Mouse (Mus musculus): ENCODE data around the gene E130308A19Rik. TPM values are rescaled to one million over a fixed set of nuclear protein-coding genes. Genes with fewer than 3 reads are reported as not detected.
A peak's percentile ranks its signal among the peaks of the same experiment; 100 is the strongest.
"Not testable (repeated sequence)": the region's sequence is repeated elsewhere in the genome, so short reads cannot be mapped to it uniquely, and the experiment has no call there.

E130308A19Rik gene
- polyA plus RNA-seq, 1 experiment: 3.9 TPM

GRCm38 (mm10) chr4:59787126-59787525 is 161.1 kb downstream of the E130308A19Rik start:
- Histone ChIP-seq H3K4me1 (ENCODE audit: control insufficient read depth, insufficient read depth, low read length) (peaks cover 8% of the 10 kb centered on the region), H3K4me3 (ENCODE audit: insufficient read depth, low read length) (no peak overlapping the region), H3K27ac (ENCODE audit: insufficient read depth, low read depth, low read length) (no peak overlapping the region)
- no peak for TF ChIP-seq POLR2A (IDR thresholded peaks at IDR 0.05; ENCODE audit: borderline replicate concordance, low read depth, low read length)
- TF ChIP-seq CTCF (IDR thresholded peaks at IDR 0.05; ENCODE audit: low read depth, low read length): no peak

GRCm38 (mm10) chr4:59789015-59789414 is 163.0 kb downstream of the E130308A19Rik start:
- Histone ChIP-seq H3K4me1 (ENCODE audit: control insufficient read depth, insufficient read depth, low read length) (peaks cover 8% of the 10 kb centered on the region), H3K27ac (ENCODE audit: insufficient read depth, low read depth, low read length) (no peak overlapping the region), H3K4me3 (ENCODE audit: insufficient read depth, low read length) (no peak overlapping the region)
- no peak for TF ChIP-seq CTCF (IDR thresholded peaks at IDR 0.05; ENCODE audit: low read depth, low read length)
- no peak for TF ChIP-seq POLR2A (IDR thresholded peaks at IDR 0.05; ENCODE audit: borderline replicate concordance, low read depth, low read length)

GRCm38 (mm10) chr4:59793626-59794025 is 167.6 kb downstream of the E130308A19Rik start:
- not testable (repeated sequence) for H3K27ac ChIP-seq (ENCODE audit: insufficient read depth, low read depth, low read length); H3K4me3 ChIP-seq (ENCODE audit: insufficient read depth, low read length); H3K4me1 ChIP-seq (ENCODE audit: control insufficient read depth, insufficient read depth, low read length)

- TF ChIP-seq POLR2A (IDR thresholded peaks at IDR 0.05; ENCODE audit: borderline replicate concordance, low read depth, low read length): no peak
- TF ChIP-seq CTCF (IDR thresholded peaks at IDR 0.05; ENCODE audit: low read depth, low read length): no peak
- no peak overlapping the region for H3K4me3 ChIP-seq (ENCODE audit: insufficient read depth, low read length)
- H3K27ac ChIP-seq (ENCODE audit: insufficient read depth, low read depth, low read length): no peak overlapping the region
- H3K4me1 ChIP-seq (ENCODE audit: control insufficient read depth, insufficient read depth, low read length): peaks cover 2% of the 10 kb centered on the region; the same call in 1 of the 2 replicates
Observed at GRCm38 (mm10) chr4:59794116-59794515, 168.1 kb downstream of the E130308A19Rik start.

- Histone ChIP-seq H3K27ac (ENCODE audit: insufficient read depth, low read depth, low read length) (no peak overlapping the region), H3K4me3 (ENCODE audit: insufficient read depth, low read length) (no peak overlapping the region), H3K4me1 (ENCODE audit: control insufficient read depth, insufficient read depth, low read length) (peaks cover 16% of the 10 kb centered on the region)
- TF ChIP-seq CTCF (IDR thresholded peaks at IDR 0.05; ENCODE audit: low read depth, low read length) (no peak), POLR2A (IDR thresholded peaks at IDR 0.05; ENCODE audit: borderline replicate concordance, low read depth, low read length) (no peak)
Observed at GRCm38 (mm10) chr4:59795788-59796455, 169.9 kb downstream of the E130308A19Rik start.

- H3K4me1 ChIP-seq (ENCODE audit: control insufficient read depth, insufficient read depth, low read length): peaks cover 52% of the 10 kb centered on the region
- TF ChIP-seq CTCF (IDR thresholded peaks at IDR 0.05; ENCODE audit: low read depth, low read length) (no peak), POLR2A (IDR thresholded peaks at IDR 0.05; ENCODE audit: borderline replicate concordance, low read depth, low read length) (no peak)
- no peak overlapping the region for H3K4me3 ChIP-seq (ENCODE audit: insufficient read depth, low read length)
- no peak overlapping the region for H3K27ac ChIP-seq (ENCODE audit: insufficient read depth, low read depth, low read length)
Observed at GRCm38 (mm10) chr4:59800181-59800580, 174.2 kb downstream of the E130308A19Rik start.

GRCm38 (mm10) chr4:59801489-59801888 is 175.5 kb downstream of the E130308A19Rik start, which contains the start of gene Inip:
Gene Inip, minus strand, starts transcription at chr4:59801589.
- H3K27ac ChIP-seq (ENCODE audit: insufficient read depth, low read depth, low read length): 0 out of 2 replicates have a peak within 1 kb of the TSS, but pooled peaks have one; percentile 78
- peaks cover 51% of the 10 kb centered on the region for H3K4me1 ChIP-seq (ENCODE audit: control insufficient read depth, insufficient read depth, low read length)
- TF ChIP-seq POLR2A (IDR thresholded peaks at IDR 0.05; ENCODE audit: borderline replicate concordance, low read depth, low read length) (no peak), CTCF (IDR thresholded peaks at IDR 0.05; ENCODE audit: low read depth, low read length) (no peak)
- H3K4me3 ChIP-seq (ENCODE audit: insufficient read depth, low read length): no peak within 1 kb of the TSS

- Histone ChIP-seq H3K27ac (ENCODE audit: insufficient read depth, low read depth, low read length) (0 out of 2 replicates have a peak overlapping the region, but pooled peaks have one; percentile 78), H3K4me3 (ENCODE audit: insufficient read depth, low read length) (no peak overlapping the region), H3K4me1 (ENCODE audit: control insufficient read depth, insufficient read depth, low read length) (peaks cover 51% of the 10 kb centered on the region)
- TF ChIP-seq CTCF (IDR thresholded peaks at IDR 0.05; ENCODE audit: low read depth, low read length): no peak
- TF ChIP-seq POLR2A (IDR thresholded peaks at IDR 0.05; ENCODE audit: borderline replicate concordance, low read depth, low read length): no peak
Observed at GRCm38 (mm10) chr4:59802107-59802506, 176.1 kb downstream of the E130308A19Rik start.

GRCm38 (mm10) chr4:59802792-59803191 is 176.8 kb downstream of the E130308A19Rik start:
- peaks cover 54% of the 10 kb centered on the region for H3K4me1 ChIP-seq (ENCODE audit: control insufficient read depth, insufficient read depth, low read length)

GRCm38 (mm10) chr4:59803358-59803757 is 177.3 kb downstream of the E130308A19Rik start:
- peak overlapping the region; percentile 78 for H3K27ac ChIP-seq (ENCODE audit: insufficient read depth, low read depth, low read length)
- TF ChIP-seq POLR2A (IDR thresholded peaks at IDR 0.05; ENCODE audit: borderline replicate concordance, low read depth, low read length) (no peak), CTCF (IDR thresholded peaks at IDR 0.05; ENCODE audit: low read depth, low read length) (no peak)
- no peak overlapping the region for H3K4me3 ChIP-seq (ENCODE audit: insufficient read depth, low read length)
- peaks cover 55% of the 10 kb centered on the region for H3K4me1 ChIP-seq (ENCODE audit: control insufficient read depth, insufficient read depth, low read length)

More at GRCm38 (mm10) chr4:59802792-59803191, 176.8 kb downstream of the E130308A19Rik start:
- peak overlapping the region; percentile 78 for H3K27ac ChIP-seq (ENCODE audit: insufficient read depth, low read depth, low read length)
- TF ChIP-seq CTCF (IDR thresholded peaks at IDR 0.05; ENCODE audit: low read depth, low read length) (no peak), POLR2A (IDR thresholded peaks at IDR 0.05; ENCODE audit: borderline replicate concordance, low read depth, low read length) (no peak)
- no peak overlapping the region for H3K4me3 ChIP-seq (ENCODE audit: insufficient read depth, low read length)

Measured in bone marrow macrophage, adult 2 months (primary cell).